Mouse (Mus musculus) heart, adult 9 months (tissue): ENCODE measurements around the gene R3hdm4.

Experiments
- DNase-seq, 2 experiments: peaks; one replicate each; pipeline ENCODE4 v3.0.0; 2022; ENCODE audit warnings: low spot score in 2 of 2

The R3hdm4 gene

DNA sequence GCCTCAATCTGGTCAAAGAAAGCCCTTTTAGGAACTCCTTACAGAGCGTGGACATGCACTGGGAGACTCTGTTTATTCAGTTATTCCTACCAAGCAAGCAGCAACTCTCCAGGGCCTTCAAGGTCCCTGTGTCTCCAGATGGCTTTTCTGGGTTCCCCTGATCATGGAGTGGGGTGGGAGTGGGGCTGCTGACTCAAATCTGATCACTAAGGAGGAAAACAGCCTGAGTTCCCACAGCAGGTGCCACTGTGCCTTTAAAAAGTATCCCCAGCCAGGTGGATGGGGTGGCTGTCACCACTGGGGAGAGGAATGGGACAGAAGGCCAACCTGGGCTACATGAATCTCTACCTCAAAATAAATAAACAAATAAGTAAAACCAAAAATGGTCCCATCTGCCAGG, 22.0 kb upstream of the R3hdm4 start:
- DNase-seq: no peak

DNA sequence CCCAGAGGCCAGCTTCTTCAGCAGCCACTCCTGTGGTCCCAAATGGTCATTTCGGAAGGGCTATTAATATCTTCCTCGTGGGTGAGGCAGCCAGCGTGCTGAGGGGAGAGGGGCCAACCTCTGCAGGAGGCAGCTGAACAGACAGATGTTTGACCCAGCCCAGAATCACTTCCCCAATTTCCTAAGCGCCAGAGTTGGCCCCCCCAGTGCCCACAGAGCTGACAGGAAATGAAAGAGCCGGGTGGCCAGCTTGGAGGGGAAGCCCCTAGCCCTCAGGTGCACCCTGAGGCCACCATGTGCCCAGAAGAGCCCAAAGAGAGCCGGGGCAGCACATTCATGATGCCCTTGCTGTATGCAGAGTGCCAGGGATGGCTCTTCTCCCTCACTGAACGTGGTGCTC, 19.7 kb upstream of the R3hdm4 start:
- peak in 1 of 2 experiments; percentile 77 for DNase-seq

DNA sequence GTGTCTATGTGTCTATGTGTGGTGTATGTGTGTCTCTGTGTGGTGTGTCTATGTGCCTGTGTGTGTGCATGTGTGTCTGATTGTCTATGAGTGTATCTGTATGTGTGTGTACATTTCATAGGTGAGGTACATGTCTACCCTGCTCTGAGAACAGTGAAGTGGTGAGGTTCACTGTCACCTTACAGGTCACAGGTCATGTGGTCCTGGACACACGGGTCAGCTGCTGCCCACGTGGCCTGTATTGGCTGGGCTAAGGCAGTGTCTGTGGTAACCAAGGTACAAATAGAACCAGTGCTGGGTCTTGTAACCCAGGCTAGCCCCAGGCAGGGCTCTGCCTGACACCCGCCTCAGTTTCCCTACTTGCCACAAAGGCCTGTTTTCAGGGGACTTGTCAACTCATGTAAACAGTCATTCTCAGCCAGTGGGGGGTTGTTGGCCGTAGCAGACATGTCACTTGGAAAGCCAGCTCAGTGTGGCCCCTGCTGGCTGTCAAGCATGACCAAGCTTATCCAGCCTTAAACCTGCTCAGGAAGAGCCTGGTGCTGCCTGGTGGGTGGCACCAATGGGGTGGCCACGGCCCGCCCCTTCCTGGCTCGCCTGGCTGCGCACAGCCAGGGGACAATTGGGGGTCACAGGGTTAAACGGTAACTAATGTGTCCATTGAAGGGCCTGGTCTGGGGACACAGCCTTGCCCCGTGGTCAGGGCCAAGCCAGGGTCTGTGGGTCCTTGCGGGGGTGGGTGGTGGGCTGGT, 16.9 kb upstream of the R3hdm4 start:
- no peak for DNase-seq

DNA sequence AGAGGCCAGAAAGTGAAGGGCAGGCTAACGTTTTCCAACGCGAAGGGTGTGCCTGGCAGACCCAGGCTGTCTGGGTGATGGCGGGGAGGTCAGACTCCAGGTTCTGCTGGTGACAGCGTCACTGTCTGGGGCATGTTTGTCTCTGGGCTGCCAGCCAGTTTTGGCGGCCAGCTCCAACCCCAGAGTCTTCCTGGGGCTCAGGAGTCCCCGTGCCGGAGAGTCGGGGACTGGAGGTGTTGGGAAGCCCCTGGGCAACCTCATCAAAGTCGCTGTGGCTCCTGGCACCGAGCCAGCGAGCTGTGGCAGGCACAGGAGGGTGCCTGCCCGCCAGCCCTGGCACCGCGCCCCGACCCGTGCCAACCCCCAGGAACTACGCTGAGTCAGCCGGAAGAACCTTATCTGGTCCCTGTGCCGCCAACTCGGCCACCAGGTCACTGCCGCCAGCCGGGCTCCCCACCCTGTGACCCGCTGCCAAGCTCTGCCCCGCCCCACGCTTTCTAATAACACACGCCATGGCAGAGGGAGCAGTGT, 16.0 kb upstream of the R3hdm4 start:
- peak; percentile 78 to 81 for DNase-seq

DNA sequence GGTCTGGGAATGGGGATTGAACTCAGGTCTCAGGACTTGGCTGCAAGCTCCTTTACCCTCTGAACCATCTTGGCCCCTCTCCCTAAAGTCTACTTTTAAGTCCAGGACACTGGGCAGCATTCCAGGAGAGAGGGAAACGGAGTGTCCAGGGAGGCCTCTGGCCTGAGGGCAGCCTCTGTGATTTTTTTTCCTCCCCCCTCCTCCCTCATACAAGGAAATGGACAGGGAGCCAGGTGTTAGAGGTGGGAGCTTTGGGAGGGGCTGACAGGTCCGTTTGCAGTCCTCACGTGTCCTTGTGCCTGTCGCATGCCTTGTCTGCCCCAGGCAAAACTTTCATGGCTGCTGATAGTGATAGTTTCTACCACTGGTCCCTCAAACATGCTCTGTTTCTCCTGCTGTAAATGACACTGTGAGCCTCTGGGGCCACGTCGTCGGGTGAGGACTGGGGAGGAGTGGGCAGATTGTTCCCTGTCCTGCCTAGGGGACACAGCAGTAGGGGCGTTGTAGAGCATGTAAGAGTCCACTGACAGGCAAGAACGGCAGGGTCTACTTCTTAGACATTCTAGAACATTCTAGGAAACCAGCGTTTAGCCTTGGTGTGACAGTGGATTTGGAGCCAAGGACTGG, 15.4 kb upstream of the R3hdm4 start:
- no peak for DNase-seq

DNA sequence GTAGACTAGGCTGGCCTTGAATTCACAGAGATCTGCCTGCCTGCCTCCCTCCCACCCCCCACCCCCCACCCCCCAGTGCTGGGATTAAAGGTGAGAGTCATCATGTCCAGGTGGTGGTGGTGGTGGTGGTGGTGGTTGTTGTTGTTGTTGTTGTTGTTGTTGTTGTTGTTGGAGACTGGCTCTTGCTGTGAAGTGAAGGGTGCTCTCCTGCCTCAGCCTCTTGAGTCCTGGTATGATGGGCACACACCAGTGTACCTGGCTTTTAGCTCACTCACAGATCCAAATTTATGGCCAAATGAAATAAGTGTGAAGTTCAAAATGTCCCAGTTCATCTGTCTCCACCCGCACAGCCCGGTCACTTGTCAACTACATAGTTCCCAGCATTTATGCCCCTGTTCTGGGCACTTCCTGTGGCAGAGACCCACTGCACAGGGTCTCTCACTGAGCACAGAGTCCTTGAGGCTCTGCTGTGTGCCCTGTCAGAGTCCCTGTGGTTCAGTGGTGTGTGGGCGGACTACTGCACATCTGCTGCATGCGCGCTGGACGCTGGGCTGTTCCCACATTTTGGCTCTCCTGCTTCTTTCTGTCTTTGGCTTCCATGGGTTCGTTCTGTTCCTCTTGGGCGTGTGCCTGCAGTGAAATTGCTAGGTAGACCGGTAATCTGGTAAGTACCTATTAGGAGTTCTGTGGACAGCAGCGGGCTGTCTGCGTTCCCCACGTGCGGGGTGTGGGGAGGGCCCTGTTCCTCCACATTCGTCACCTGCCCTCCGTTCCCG, 14.0 kb upstream of the R3hdm4 start:
- no peak for DNase-seq

DNA sequence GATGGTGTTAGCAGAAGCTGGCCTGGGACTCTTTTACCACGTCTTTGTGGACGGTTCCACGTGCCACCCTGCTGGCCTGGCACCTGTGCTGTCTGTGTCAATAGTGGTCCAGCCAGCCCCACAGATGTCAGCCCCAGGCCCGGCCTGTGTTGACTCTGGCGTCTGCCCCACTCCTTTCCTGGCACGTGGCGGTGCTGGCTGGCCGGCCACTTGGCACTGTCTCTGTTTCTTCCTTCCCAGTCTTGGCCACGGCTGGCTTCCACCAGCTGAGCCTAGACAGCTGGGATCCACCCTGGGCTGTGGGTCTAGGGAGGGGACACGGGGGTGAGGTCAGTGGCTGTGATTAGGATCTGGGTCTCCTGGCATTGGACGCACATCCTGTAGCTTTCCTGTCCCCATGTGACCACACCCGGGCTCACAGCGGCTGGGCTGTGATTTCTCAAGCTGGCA, 13.3 kb upstream of the R3hdm4 start:
- DNase-seq: peak; percentile 91 to 94

DNA sequence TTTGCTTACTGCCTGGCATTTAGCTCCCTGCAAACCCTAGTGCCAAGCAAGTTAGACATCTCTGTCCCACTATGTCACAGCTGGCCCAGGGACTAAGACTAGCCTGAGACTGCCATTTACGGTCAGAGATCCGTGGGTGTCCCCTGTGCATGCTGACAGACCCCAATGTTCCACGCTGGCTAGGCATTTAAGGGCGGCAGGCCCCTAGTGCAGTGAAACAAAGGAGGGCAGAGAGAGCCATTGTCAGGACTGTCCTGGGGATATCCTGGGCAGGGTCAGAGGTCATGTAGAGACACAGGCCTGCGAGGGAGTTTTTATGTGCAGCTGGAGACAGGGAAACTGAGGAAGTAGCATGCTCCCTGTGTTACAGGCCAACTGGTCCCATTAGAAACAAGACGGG, 12.9 kb upstream of the R3hdm4 start:
- DNase-seq: no peak

DNA sequence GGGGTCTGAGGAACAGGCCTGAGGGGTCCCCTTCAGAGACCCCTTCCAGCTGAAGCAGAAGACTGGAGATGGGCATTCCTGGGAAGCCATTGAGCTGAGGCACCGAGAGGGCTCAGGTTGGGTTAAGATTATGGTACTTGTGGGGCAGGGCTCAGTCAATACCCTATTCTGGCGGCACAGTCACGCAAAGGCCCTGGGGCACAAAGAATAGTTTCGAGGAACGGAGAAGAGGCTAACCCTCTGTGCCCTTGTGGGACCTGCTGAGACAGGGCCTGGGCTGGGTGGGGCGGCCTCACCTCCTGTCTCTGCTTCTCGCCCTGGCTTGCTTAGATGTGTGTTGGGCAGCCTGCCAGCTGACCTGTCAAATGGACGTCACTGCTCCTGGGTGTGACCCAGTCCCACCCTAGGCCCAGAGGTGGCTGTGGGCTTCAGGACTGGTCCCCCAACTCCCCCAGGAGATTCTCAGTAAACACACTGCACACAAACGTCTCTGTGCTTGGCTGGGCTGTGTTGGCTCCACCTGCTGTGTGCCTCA, 12.2 kb upstream of the R3hdm4 start:
- DNase-seq: no peak

DNA sequence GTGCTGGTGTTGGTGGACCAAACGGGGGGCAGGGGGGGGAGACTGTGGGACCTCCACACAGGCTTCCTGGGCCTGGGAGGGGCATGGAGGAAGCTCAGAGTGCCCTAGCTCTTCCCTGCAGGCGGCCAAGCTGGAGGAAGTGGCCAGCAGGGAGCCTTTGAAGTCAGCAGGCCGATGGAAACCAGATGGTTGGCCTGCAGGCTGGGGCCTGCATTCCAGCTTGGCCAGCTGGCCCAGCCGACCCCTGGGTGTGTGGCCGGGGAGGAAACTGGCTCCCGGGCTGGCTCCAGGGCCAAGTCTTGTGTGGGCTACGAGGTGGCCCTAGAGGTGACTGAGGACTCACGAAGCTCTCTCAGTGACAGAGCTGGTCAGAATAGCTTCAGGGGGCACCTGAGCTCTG, 11.7 kb upstream of the R3hdm4 start:
- DNase-seq: peak; percentile 77 to 84

DNA sequence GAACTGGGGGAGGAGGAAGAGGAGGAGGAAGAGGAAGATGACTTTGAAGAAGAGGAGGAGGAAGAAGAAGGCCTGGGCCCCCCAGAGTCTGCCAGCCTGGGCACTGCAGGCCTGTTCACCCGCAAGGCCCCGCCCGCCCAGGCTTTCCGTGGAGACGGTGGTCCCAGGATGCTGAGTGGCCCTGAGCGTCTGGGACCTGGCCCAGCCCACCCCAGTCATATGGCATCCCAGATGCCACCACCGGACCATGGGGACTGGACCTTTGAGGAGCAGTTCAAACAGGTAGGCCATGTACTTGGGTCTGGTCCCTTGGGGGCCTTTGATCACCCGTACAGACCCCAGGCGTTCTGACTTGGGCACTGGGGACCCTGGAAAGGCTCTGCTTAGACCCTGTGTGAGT, 10.8 kb upstream of the R3hdm4 start:
- DNase-seq: no peak

DNA sequence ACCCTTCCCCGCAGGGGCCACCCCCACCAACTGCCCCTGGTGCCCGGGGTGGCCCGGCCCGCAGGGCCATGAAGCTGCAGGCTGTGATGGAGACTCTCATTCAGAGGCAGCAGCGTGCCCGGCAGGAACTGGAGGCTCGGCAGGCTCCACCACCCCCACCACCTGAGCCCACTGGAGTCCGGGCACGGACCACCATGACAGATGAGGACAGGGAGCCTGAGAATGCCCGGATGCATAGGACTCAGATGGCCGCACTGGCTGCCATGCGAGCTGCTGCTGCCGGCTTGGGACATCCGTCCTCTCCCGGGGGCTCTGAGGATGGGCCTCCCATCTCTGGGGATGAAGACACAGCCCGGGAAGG, 9.8 kb upstream of the R3hdm4 start:
- DNase-seq: no peak

DNA sequence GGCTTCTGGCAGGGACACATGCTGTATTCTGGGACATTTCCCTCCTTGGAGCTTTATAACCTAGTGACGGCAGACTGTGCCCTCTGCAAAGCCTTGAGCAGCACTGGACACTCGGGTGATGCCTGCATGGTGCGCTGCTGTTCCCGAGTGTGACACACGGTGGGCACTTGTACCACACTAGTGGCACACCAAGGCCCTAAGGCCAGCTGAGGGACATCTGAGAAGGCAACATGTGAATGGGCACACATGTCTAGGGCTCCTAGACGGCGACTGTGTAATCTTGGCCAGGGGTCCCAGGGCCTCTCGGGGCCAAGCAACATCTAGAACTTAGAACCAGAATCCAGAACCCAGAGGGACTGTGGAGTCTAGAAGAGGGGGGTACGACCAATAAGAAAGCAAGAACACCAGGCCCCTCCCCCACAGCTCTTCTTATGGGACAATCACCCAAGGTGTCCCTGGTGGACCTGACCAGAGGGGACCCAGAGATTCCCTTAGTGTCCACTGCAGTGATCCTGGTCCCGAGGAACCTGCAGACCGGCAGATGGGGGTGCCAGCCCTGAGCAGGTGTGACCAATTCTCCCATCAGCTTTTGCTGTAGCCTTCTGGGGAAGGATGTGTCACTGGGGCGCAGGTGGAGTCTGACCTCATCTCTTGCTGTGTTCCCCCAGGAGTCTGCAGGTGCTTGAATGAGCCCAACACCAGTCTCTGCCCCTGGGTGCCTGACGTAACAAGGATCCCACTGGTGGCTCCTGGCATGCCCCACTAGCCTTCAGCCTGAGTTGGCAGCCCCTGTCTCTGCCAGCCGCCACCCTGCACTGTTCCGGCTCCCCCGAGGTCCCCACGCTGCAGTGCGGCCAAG, 9.2 kb upstream of the R3hdm4 start:
- DNase-seq: no peak

DNA sequence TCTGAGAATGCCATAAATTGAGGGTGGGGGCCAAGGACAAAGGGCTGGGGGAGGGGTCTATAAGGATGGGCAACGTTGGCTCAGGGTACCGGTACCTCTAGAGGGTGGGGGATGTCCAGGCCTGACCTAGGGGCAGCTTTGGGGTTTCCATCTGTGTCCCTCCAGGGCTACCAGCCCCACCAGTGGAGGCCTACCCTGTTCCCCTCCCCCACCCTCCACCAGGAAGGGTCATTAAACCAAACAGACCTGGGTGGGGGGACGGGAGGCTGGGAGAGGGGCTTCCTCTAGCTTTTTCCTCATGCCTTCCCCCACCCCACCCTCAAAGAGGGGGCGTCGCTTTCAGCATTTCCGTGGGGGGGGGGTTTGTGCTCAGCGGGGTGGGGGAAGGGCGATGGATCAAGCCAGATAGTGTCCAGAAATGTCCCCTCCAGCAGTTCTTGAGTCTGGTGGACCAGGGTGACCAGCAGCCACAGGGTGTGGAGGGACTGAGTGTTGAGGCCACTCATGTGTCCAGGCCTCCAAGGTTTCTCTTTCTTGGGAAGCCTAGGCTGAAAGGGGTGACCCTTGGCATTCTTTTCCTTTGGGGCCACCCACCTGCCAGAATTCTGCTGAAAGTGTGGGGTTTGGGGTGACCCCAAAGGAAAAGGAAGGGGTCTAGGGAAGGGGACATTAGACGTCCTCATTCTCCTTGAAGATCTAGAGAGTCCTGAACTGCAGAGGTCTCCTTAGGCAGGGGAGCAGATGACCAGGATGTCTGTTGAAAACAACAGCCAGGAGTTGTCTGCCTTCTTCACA, 8.1 kb upstream of the R3hdm4 start:
- DNase-seq: no peak

DNA sequence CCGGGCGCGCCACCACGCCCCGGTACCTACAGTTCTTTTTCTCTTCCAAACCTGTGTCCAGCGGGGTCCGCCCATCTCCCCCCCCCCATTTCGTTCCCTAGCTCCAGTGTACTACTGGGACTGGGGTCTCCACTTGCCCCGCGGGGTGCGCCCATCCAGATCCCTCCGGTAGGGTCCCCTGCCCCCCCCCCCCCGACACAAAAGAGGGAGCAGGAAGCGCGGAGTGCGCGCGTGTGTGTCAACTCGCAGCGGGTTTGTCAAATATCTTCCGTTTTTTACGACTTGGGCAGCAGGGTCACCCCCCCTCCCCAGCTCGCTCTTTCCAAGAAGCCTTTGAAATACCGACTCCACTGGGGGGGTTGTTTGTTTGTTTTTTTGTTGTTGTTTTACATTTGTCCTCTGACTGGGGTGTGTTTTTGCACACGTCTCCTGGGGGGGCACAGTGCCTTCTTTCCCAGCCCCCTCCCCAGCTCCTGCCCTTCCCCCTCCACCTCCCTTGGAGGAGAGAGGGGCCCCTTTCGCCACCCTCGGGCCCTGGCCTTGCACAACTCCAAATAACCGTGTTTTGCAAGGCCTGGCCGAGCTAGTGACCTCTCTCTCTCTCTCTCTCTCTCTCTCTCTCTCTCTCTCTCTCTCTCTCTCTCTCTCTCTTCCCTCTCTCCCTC, 7.2 kb upstream of the R3hdm4 start:
- no peak for DNase-seq

DNA sequence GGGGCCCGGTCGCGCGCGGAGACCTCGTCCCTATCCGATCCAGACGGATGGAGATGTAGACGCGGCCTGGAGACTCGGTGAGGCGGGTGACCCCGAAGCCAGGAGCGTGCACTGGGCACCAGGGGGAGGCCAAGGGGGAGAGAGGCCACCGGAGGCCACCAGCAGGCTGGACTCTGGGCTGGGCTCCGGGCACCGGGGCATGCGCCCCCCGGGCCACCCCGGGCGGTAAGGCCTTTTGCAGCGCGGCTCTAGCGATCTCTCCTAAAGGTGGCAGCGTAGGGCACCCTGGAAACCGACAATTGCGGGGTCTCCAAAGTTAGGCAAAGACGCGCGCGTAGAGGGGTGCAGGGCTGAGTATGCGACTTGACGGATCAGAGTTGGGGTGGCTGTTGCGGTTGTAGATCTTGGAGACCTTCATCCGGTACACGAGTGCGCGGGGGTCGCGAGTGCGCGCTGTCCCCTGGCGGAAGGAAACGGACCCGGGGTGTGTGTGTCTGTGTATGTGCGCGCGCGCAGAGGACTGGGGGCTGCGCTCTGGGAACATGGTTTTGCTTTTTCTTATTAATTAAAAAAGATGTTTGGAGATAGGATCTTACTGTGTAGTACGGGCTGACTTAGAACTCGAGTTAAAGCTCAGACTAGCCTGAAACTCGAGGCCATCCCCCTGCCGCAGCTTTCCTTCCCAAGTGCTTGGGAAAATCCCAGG, 6.5 kb upstream of the R3hdm4 start:
- DNase-seq: peak; percentile 39 to 44

DNA sequence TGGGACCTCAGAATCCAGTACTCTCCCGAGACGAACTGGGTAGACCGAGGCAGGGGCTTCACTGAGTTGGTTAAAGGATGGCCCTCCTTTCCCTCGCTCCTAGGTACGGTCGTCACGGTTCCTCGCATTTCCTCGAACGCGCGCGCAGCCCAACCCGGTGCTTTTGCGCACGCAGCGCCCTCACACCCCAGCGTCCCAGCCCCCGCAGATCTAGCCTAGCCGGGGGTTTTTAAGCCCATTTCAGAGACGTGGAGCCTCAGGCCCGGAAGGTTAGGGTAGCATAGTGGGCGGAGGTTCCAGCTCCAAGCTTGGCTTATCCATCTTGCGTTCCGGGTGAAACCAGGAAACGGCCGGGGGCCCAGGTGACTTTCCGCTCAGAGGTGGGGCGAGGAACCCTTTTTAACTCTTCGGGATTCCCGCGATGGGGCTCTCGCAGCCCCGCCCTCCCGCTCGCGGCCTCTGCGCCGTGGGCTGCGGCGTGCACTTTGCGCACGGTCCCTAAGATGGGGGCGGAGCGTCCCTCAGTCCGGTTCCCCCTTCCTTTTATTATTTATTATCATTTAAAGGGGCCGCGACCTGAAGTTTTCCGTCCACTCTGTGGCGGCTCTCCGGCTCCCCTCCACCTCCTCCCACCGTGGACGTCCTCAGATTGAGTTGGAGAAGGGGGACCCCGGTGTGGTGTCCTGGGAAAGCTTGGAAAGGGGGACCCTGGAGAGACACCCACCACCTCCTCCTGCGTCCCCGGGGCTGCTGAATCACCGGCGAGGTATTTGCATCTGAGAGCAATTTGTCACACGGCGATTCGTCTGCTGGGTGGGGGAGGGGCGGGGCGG, 5.7 kb upstream of the R3hdm4 start, which contains the start of gene Arid3a:
Gene Arid3a (plus strand): TSS at position 553 of the 833 bp plus-strand sequence.
- peak; percentile 89 for DNase-seq

DNA sequence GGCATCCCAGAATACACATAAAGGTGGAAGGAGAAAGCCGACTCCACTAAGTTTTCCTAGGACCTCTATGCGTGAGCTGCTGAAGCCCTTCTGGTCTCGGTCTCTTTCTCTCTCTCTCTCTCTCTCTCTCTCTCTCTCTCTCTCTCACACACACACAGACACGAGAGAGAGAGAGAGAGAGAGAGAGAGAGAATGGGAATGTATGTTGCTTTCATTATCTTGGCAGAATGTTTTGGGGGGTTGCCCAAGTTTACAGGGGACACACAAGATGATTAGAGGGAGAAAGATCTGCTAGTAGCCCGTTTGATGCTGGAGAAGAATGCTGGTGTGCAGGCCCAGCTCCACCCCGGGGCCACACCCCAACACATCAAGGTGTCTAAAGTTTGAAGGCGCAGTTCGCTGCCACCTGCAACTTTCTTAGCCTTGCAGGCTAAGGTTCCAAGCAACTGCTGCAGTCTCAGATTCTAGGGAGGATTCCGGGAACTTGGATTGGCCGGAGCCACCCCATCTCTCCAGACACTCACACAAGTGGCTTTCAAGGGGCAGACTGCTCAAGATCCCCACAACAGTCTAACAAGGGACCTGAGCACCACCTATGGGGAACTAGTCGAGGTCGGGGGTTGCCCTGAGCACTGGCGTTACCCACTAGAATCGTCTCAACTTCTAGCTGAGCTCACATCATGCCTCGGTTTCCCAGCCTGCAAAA, 4.9 kb upstream of the R3hdm4 start:
- no peak for DNase-seq
